Mouse (Mus musculus) hindbrain, postnatal 0 days (tissue): ENCODE results near the gene Gm49380. TPM values are rescaled to one million over a fixed set of nuclear protein-coding genes. Genes with fewer than 3 reads are reported as not detected.

ENCODE experiments used
- ATAC-seq: fragments of 200-750 bp; cut with Nextera tagmentation; 2 replicates; pipeline ENCODE4 v1.8.0; 2017; ENCODE audit warnings: mild to moderate bottlenecking, moderate TSS enrichment, moderate library complexity
- DNase-seq: peaks from one replicate; pipeline ENCODE4 v3.0.0-alpha.2; 2015; ENCODE audit warnings: low spot score
- H3K27ac ChIP-seq: fragments of 300-500 bp; sonication (generic); 2 replicates; pipeline ENCODE4 v1.5.1; 2014; ENCODE audit warnings: mild to moderate bottlenecking
- H3K27me3 ChIP-seq: fragments of 300-500 bp; sonication (generic); 2 replicates; pipeline ENCODE4 v1.6.1; 2014; ENCODE audit warnings: low read length, mixed read lengths; ENCODE audit not compliant: insufficient read depth
- H3K36me3 ChIP-seq: fragments of 300-500 bp; sonication (generic); 2 replicates; pipeline ENCODE4 v1.6.1; 2014; ENCODE audit warnings: low read length, mixed read lengths; ENCODE audit not compliant: insufficient read depth
- H3K4me1 ChIP-seq: fragments of 300-500 bp; sonication (generic); 2 replicates; pipeline ENCODE4 v1.6.1; 2014; ENCODE audit warnings: antibody characterized with exemption, low read length, mixed read lengths; ENCODE audit not compliant: insufficient read depth
- H3K4me2 ChIP-seq: fragments of 300-500 bp; sonication (generic); 2 replicates; pipeline ENCODE4 v1.6.1; 2014; ENCODE audit warnings: low read depth, mild to moderate bottlenecking, low read length, moderate library complexity, mixed read lengths
- H3K4me3 ChIP-seq: fragments of 300-500 bp; sonication (generic); 2 replicates; pipeline ENCODE4 v1.5.1; 2014; ENCODE audit warnings: low read length
- H3K9ac ChIP-seq: fragments of 300-500 bp; sonication (generic); replicated peaks from 2 replicates; pipeline ENCODE4 v1.6.1; 2014; ENCODE audit warnings: mild to moderate bottlenecking, low read length, moderate library complexity, mixed read lengths
- H3K9me3 ChIP-seq: fragments of 300-500 bp; sonication (generic); 2 replicates; pipeline ENCODE4 v1.6.1; 2016; ENCODE audit warnings: low read length, mixed read lengths
- CTCF ChIP-seq: IDR thresholded peaks from 2 replicates; pipeline ENCODE4 v1.5.1; 2016; ENCODE audit warnings: antibody characterized with exemption, control low read depth, low read depth
- WGBS: fragments of 180-500 bp; shearing (Covaris S2); extraction: QIAGEN DNeasy Blood & Tissue Kit; methylation state at CpG from one replicate; pipeline ENCODE4 v1.1.7; 2014; 5-methylcytosine and 5-hydroxymethylcytosine counted together
- polyA plus RNA-seq: library from polyadenylated mRNA; unstranded; fragments of >200 nt; fragmentation: Nextera tagmentation; extraction: Ambion mirVana; gene quantifications from 2 replicates; pipeline ENCODE4 v1.2.1, GENCODE M21; 2015
- total RNA-seq: library from RNA; depleted of rRNA; stranded (reverse); fragments of >200 nt; gene quantifications from 2 replicates; pipeline ENCODE4 v1.2.3, GENCODE M21; 2014

Gene Gm49380
- total and polyA plus RNA-seq, 2 experiments from 2014 or later = not detected

DNA sequence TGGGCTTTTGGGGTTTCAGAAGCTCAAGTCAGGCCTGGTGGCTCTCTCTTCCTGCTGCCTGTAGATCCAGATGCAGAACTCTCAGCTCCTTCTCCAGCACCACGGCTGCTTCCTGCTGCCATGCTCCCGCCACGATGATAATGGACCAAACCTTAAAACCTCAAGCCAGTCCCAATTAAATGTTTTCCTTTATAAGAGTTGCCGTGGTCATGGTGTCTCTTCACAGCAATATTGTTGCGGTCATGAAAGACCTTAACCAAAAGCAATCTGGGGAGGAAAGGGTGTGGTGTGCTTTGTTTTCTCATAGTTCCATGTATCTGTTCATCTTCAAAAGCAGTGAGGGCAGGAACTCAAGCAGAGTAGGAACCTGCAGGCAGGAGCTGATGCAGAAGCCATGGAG lies 76.2 kb downstream of the Gm49380 start:
- no peak overlapping the region for H3K9ac ChIP-seq
- 94% methylated on average over 5 of the region's 5 CpGs for WGBS
- ATAC-seq (no peak), DNase-seq (no peak)
- H3K4me2 ChIP-seq = no peak overlapping the region
- no peaks in the 10 kb centered on the region for H3K27me3 ChIP-seq
- TF ChIP-seq CTCF = no peak
- no peak overlapping the region for H3K4me3 ChIP-seq
- no peaks in the 10 kb centered on the region for H3K9me3 ChIP-seq
- H3K27ac ChIP-seq = no peak overlapping the region
- H3K4me1 ChIP-seq = no peaks in the 10 kb centered on the region
- H3K36me3 ChIP-seq = no peaks in the 10 kb centered on the region

DNA sequence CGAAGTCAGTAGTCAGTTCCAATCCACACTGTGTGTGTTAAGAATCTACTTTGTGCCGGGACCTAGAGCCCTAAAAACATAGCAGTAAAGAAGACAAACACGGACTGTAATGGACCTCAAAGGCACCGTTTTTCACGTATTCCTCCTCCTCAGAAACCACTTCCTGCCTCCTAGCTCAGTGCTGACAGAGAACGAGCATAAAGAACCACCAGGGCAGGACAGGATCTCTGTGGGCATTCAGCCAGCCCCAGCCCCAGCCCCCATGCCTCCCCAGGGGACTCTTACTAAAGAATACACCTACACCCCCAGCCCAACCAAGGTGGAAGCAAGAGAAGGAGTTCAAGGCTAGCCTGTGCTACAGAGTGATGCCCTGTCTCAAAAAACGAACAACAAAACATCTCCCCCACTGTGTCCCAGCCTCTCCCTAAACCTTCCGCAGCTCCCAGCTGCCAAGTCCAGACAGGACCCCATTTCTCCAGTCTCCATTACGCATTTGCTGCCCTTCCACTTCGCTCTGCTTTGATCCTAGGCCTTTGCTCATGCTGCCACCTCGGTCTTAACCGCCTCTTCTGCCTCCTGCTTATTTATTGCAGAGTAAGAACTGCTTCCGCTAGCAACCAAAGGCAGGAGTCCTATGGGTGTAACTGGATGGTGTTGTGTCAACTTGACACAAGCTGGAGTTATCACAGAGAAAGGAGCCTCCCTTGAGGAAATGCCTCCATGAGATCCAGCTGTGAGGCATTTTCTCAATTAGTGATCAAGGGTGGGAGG lies 79.2 kb downstream of the Gm49380 start:
- H3K9me3 ChIP-seq = no peaks in the 10 kb centered on the region
- WGBS = 69% methylated on average over 13 of the region's 13 CpGs
- H3K9ac ChIP-seq = no peak overlapping the region
- H3K4me3 ChIP-seq = no peak overlapping the region
- no peak overlapping the region for H3K27ac ChIP-seq
- no peak overlapping the region for H3K4me2 ChIP-seq
- no peaks in the 10 kb centered on the region for H3K4me1 ChIP-seq
- no peaks in the 10 kb centered on the region for H3K36me3 ChIP-seq
- H3K27me3 ChIP-seq = no peaks in the 10 kb centered on the region
- ATAC-seq = no peak
- DNase-seq = no peak
- TF ChIP-seq CTCF = no peak

GRCm38 (mm10) chr9:44033317-44033716 lies 80.0 kb downstream of the Gm49380 start:
- Histone ChIP-seq H3K4me2 (no peak overlapping the region), H3K9ac (no peak overlapping the region), H3K27me3 (no peaks in the 10 kb centered on the region), H3K36me3 (no peaks in the 10 kb centered on the region), H3K9me3 (no peaks in the 10 kb centered on the region), H3K27ac (no peak overlapping the region), H3K4me3 (no peak overlapping the region), H3K4me1 (no peaks in the 10 kb centered on the region)
- 95% methylated on average over 5 of the region's 5 CpGs for WGBS
- ATAC-seq = no peak
- no peak for DNase-seq
- TF ChIP-seq CTCF = no peak

- no peak overlapping the region for H3K4me3 ChIP-seq
- ATAC-seq (no peak), DNase-seq (no peak)
- no peaks in the 10 kb centered on the region for H3K9me3 ChIP-seq
- H3K4me1 ChIP-seq = no peaks in the 10 kb centered on the region
- H3K27me3 ChIP-seq = no peaks in the 10 kb centered on the region
- no peak overlapping the region for H3K9ac ChIP-seq
- H3K27ac ChIP-seq = no peak overlapping the region
- no peak overlapping the region for H3K4me2 ChIP-seq
- WGBS = 84% methylated on average over 4 of the region's 4 CpGs
- TF ChIP-seq CTCF = no peak
- H3K36me3 ChIP-seq = no peaks in the 10 kb centered on the region
Measured at GRCm38 (mm10) chr9:44031946-44032345, 81.4 kb downstream of the Gm49380 start.

DNA sequence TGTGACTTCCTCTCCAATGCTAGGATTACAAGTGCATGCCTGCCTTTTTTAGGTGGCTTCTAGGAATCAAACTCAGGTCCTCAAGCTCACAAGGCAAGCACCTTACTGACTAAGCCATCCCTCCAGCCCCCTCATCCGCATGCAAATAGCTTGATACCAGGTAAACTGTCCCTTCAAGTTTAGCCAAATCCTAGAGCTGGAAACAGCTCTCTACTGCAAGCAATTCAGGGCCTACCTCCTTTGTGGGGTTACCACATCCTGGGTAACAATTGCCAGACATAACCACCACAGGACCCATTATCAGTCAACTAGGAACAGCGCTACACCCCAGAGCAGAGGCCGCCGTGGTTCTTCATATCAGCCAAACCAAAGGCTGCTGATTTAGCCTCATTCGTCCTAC lies 82.2 kb downstream of the Gm49380 start:
- Histone ChIP-seq H3K9me3 (no peaks in the 10 kb centered on the region), H3K4me2 (no peak overlapping the region), H3K4me1 (no peaks in the 10 kb centered on the region), H3K4me3 (no peak overlapping the region), H3K9ac (no peak overlapping the region), H3K27ac (no peak overlapping the region), H3K27me3 (no peaks in the 10 kb centered on the region), H3K36me3 (no peaks in the 10 kb centered on the region)
- ATAC-seq (no peak), DNase-seq (no peak)
- 89% methylated on average over 5 of the region's 5 CpGs for WGBS
- TF ChIP-seq CTCF = no peak

DNA sequence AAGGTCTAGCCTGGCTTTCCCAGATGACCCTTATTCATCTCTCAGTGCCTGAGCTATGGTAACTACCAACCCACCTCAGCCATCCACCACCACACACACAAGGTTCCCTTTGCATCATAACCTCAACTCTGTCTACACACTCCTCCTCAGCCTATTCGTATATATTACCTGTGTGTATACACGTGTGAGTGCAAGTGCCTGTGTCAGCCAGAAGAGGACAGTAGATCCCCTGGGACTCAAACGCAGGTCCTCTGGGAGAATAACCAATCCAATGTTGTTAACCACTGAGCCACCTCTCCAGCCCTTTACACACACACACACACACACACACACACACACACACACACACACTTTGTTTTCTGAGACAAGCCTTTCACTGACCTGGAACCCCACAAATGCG lies 82.7 kb downstream of the Gm49380 start:
- no peak overlapping the region for H3K4me3 ChIP-seq
- H3K4me1 ChIP-seq = no peaks in the 10 kb centered on the region
- no peak overlapping the region for H3K9ac ChIP-seq
- no peaks in the 10 kb centered on the region for H3K27me3 ChIP-seq
- 92% methylated on average over 4 of the region's 4 CpGs for WGBS
- no peak for DNase-seq
- H3K36me3 ChIP-seq = no peaks in the 10 kb centered on the region
- no peak overlapping the region for H3K4me2 ChIP-seq
- no peaks in the 10 kb centered on the region for H3K9me3 ChIP-seq
- no peak for TF ChIP-seq CTCF
- no peak for ATAC-seq
- H3K27ac ChIP-seq = no peak overlapping the region

- no peaks in the 10 kb centered on the region for H3K4me1 ChIP-seq
- no peak overlapping the region for H3K9ac ChIP-seq
- no peak for TF ChIP-seq CTCF
- no peak overlapping the region for H3K27ac ChIP-seq
- no peak overlapping the region for H3K4me3 ChIP-seq
- no peaks in the 10 kb centered on the region for H3K9me3 ChIP-seq
- H3K4me2 ChIP-seq = no peak overlapping the region
- H3K27me3 ChIP-seq = no peaks in the 10 kb centered on the region
- ATAC-seq (no peak), DNase-seq (no peak)
- H3K36me3 ChIP-seq = no peaks in the 10 kb centered on the region
- 57% methylated on average over 5 of the region's 5 CpGs for WGBS
Measured at GRCm38 (mm10) chr9:44029580-44030236, 83.6 kb downstream of the Gm49380 start.
